Comparison of ENCODE assay signal across 8 mouse cellular contexts in the genomic region with DNA sequence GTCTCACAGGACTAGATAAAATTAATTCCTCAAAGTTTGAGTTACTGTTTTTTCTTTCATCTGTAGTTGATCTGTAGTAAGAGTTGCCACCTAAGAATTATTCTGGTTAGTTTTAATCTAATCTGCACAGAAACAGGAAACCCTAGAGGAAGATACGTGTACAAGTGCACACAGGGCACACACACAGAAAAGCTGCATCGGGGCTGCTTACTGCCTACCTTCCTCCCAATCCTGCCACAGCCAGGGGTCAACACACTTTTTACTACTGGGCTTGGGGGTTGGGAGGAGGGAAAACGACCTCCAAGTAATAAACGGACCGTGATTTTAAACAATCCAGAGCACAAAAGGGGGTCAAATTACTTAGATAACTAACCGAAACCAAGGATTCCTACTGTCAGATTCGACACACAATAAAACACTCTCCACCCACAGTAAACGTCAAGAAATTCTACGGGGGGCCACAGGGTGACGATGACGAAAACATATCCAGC. TPM values are rescaled to one million over a fixed set of nuclear protein-coding genes. Genes with fewer than 3 reads are reported as not detected.
A peak's percentile ranks its signal among the peaks of the same experiment; 100 is the strongest.
DNase-seq lines count a peak whose midpoint lies in the region; ATAC-seq and TF ChIP-seq lines count a peak whose summit lies in the region.

No protein-coding gene starts in this region.

- peak overlapping the region; percentile 87 for H3K4me2 ChIP-seq in forebrain, embryonic 12.5 days
- peak overlapping the region; percentile 93 for H3K4me2 ChIP-seq in limb, embryonic 12.5 days
- peak overlapping the region; percentile 78 for H3K4me2 ChIP-seq in neural tube, embryonic 15.5 days

- peak; percentile 21 to 43 for DNase-seq in heart, adult 9 months (ENCODE audit: low spot score in 2 of 2)
- no peak for DNase-seq in heart, postnatal 25 days (ENCODE audit: low spot score)
- DNase-seq in ES-E14 (ENCODE audit: low read depth, low spot score), result no peak
- DNase-seq in left cerebral cortex, postnatal 36 days (ENCODE audit: low spot score in 2 of 2), result no peak
- DNase-seq in left cerebral cortex, postnatal 14 days (ENCODE audit: low spot score in 2 of 2), result no peak

- H3K36me3 ChIP-seq in ES-E14 (ENCODE audit: control insufficient read depth, insufficient read depth, low read length, poor library complexity, severe bottlenecking), result no peaks in the 10 kb centered on the region
- no peaks in the 10 kb centered on the region for H3K36me3 ChIP-seq in forebrain, embryonic 12.5 days (replicated peaks)
- H3K36me3 ChIP-seq in limb, embryonic 12.5 days, result no peaks in the 10 kb centered on the region
- H3K36me3 ChIP-seq in neural tube, embryonic 15.5 days, result no peaks in the 10 kb centered on the region

- H3K4me1 ChIP-seq in ES-E14 (ENCODE audit: control insufficient read depth in 2 of 2, insufficient read depth in 2 of 2, low read length in 2 of 2, poor library complexity in 1 of 2), result peaks cover 5 to 7% of the 10 kb centered on the region in 2 experiments
- H3K4me1 ChIP-seq in forebrain, embryonic 12.5 days, result peaks cover 39% of the 10 kb centered on the region
- peaks cover 47% of the 10 kb centered on the region for H3K4me1 ChIP-seq in limb, embryonic 12.5 days (replicated peaks)
- H3K4me1 ChIP-seq in neural tube, embryonic 15.5 days, result peaks cover 51% of the 10 kb centered on the region

- peaks cover 9% of the 10 kb centered on the region for H3K27me3 ChIP-seq in forebrain, embryonic 12.5 days
- peaks cover 10% of the 10 kb centered on the region; the same call in 1 of the 2 replicates for H3K27me3 ChIP-seq in limb, embryonic 12.5 days
- H3K27me3 ChIP-seq in neural tube, embryonic 15.5 days (replicated peaks), result no peaks in the 10 kb centered on the region; the same call in 1 of the 2 replicates

- H3K9me3 ChIP-seq in ES-E14 (ENCODE audit: control insufficient read depth, insufficient read depth, low read depth, low read length), result no peaks in the 10 kb centered on the region
- no peaks in the 10 kb centered on the region for H3K9me3 ChIP-seq in forebrain, embryonic 12.5 days
- no peaks in the 10 kb centered on the region for H3K9me3 ChIP-seq in limb, embryonic 12.5 days
- no peaks in the 10 kb centered on the region for H3K9me3 ChIP-seq in neural tube, embryonic 15.5 days (replicated peaks)

- H3K4me3 ChIP-seq in ES-E14 (ENCODE audit: insufficient read depth in 1 of 2, low read depth in 1 of 2, low read length in 2 of 2, poor library complexity in 1 of 2, severe bottlenecking in 1 of 2), result peak overlapping the region; percentile 90 to 95; a peak in 3 of 4 replicates
- peak overlapping the region; percentile 97 for H3K4me3 ChIP-seq in forebrain, embryonic 12.5 days (replicated peaks)
- H3K4me3 ChIP-seq in limb, embryonic 12.5 days (replicated peaks), result peak overlapping the region; percentile 98
- peak overlapping the region; percentile 59 for H3K4me3 ChIP-seq in neural tube, embryonic 15.5 days (replicated peaks)

- WGBS in forebrain, embryonic 12.5 days, result 0% methylated on average over 11 of the region's 11 CpGs
- WGBS in limb, embryonic 12.5 days, result under 1% methylated on average over 11 of the region's 11 CpGs
- under 1% methylated on average over 11 of the region's 11 CpGs for WGBS in neural tube, embryonic 15.5 days

- in situ Hi-C loops in ES-E14 (cut with MboI; ENCODE audit: low sequenced_read_pairs in 2 of 2, unreplicated experiment in 2 of 2), result no loop called here

- intact Hi-C loops in heart, postnatal 25 days (cut with DNase I), result loop anchor here (5.0 kb wide), 4 partner anchors 60 to 390 kb away; no protein-coding TSS in a partner anchor
- intact Hi-C loops in left cerebral cortex, postnatal 36 days (cut with DNase I), result loop anchor here (2.0 to 5.0 kb wide), 3 partner anchors 98 to 295 kb away; no protein-coding TSS in a partner anchor
- intact Hi-C loops in left cerebral cortex, postnatal 14 days (cut with DNase I), result loop anchor here (5.0 kb wide), 1 partner anchor 100 kb away; no protein-coding TSS in a partner anchor

- no peak for ATAC-seq in forebrain, embryonic 12.5 days (ENCODE audit: low FRiP score)
- no peak for ATAC-seq in limb, embryonic 12.5 days (ENCODE audit: insufficient number of reproducible peaks, insufficient read depth, low FRiP score, low TSS enrichment, low read depth)
- ATAC-seq in neural tube, embryonic 15.5 days (ENCODE audit: low FRiP score), result no peak

- H3K27ac ChIP-seq in ES-E14 (ENCODE audit: insufficient read depth, low read depth, low read length, poor library complexity, severe bottlenecking), result no peak overlapping the region
- no peak overlapping the region for H3K27ac ChIP-seq in forebrain, embryonic 12.5 days
- no peak overlapping the region for H3K27ac ChIP-seq in limb, embryonic 12.5 days
- peak overlapping the region; percentile 98; the same call in 1 of the 2 replicates for H3K27ac ChIP-seq in neural tube, embryonic 15.5 days (replicated peaks)

- no peak overlapping the region; the same call in 1 of the 2 replicates for H3K9ac ChIP-seq in ES-E14 (ENCODE audit: insufficient read depth, low read depth, low read length, poor library complexity, severe bottlenecking)
- peak overlapping the region; percentile 95 for H3K9ac ChIP-seq in forebrain, embryonic 12.5 days
- peak overlapping the region; percentile 93; the same call in 1 of the 2 replicates for H3K9ac ChIP-seq in limb, embryonic 12.5 days (replicated peaks)
- H3K9ac ChIP-seq in neural tube, embryonic 15.5 days (replicated peaks), result peak overlapping the region; percentile 68

TF ChIP-seq in ES-E14, 5 proteins besides CTCF, POLR2A, EP300 and RAD21:
- TF ChIP-seq ZC3H11A (IDR thresholded peaks at IDR 0.05; ENCODE audit: borderline replicate concordance, low read depth, low read length) (no peak), MAFK (IDR thresholded peaks at IDR 0.05; ENCODE audit: insufficient read depth, low read depth, low read length) (no peak), HCFC1 (IDR thresholded peaks at IDR 0.05; ENCODE audit: borderline replicate concordance, insufficient read depth, low read length) (no peak), ZNF384 (IDR thresholded peaks at IDR 0.05; ENCODE audit: low read depth, low read length) (no peak), CHD2 (IDR thresholded peaks at IDR 0.05; ENCODE audit: low read depth, low read length) (no peak)

RNA-seq across cellular contexts. Expression of a gene that starts 1.6 kb away (rescaled TPM):
- total RNA-seq in heart, postnatal 25 days (2021), result 10 to 100 TPM; 27.9 to 33.0 TPM
- total RNA-seq in ES-E14 (2012; rRNA removed), result 17.1 and 19.2 TPM in 2 replicates
- 14.3 and 15.3 TPM in 2 replicates for polyA plus RNA-seq in forebrain, embryonic 12.5 days (2016; fragmentation: Nextera tagmentation; extraction: Ambion mirVana)
- polyA plus RNA-seq in limb, embryonic 12.5 days (2016; fragmentation: Nextera tagmentation; extraction: Ambion mirVana), result 14.5 and 15.6 TPM in 2 replicates
- polyA plus RNA-seq in neural tube, embryonic 15.5 days (2015; fragmentation: Nextera tagmentation; extraction: Ambion mirVana), result 9.8 and 11.4 TPM in 2 replicates
- total RNA-seq in left cerebral cortex, postnatal 36 days (2021), result 10 to 100 TPM in 1 of 2 experiments, 1 to 10 TPM in 1; 8.3 to 13.1 TPM
- total RNA-seq in left cerebral cortex, postnatal 14 days (2021), result 10 to 100 TPM; 12.6 to 15.9 TPM

Comparison
In these comparisons a context has a peak if more than half of its experiments do, and no peak if none do; other contexts are left out.
1. DNase-seq: peak in heart, adult 9 months (2 of 2); none in heart, postnatal 25 days (single experiment), ES-E14 (single experiment), left cerebral cortex, postnatal 36 days (0 of 2) and left cerebral cortex, postnatal 14 days (0 of 2).
2. Peak in every context shown above with its lines, with median percentiles within 50 percentile points of each other: H3K4me3 ChIP-seq and H3K4me2 ChIP-seq.